16 mouse cellular contexts compared by ENCODE assay signal in genomic region chr2:90838621-90839020, GRCm38 (mm10).
"Had no signal": no experiment of that assay in that cellular context is flagged by ENCODE, and none has a peak within 500 bp of the region (broad histone marks: within the 10 kb centered on the region; RNA-seq: fewer than 3 reads in every experiment).

No protein-coding gene starts in this region.

- H3K4me3 ChIP-seq: layer of hippocampus, adult 2 months; limb, embryonic 10.5 days; limb, embryonic 13.5 days had no signal

- H3K36me3 ChIP-seq: limb, embryonic 10.5 days; limb, embryonic 13.5 days had no signal

- H3K9me3 ChIP-seq: limb, embryonic 10.5 days; limb, embryonic 13.5 days had no signal

- H3K4me1 ChIP-seq: limb, embryonic 10.5 days; limb, embryonic 13.5 days had no signal

- H3K9ac ChIP-seq: limb, embryonic 13.5 days; liver, embryonic 14.5 days; lung, embryonic 14.5 days had no signal

- H3K4me2 ChIP-seq: limb, embryonic 13.5 days; lung, embryonic 14.5 days; midbrain, embryonic 11.5 days had no signal

- H3K27me3 ChIP-seq: limb, embryonic 13.5 days had no signal

- H3K27ac ChIP-seq: layer of hippocampus, adult 2 months; limb, embryonic 10.5 days; limb, embryonic 13.5 days; liver, embryonic 14.5 days had no signal

- DNase-seq: kidney, adult 18-20 months; kidney, adult 9 months; kidney, postnatal 14 days; layer of hippocampus, adult 9-11 months; liver; lung, embryonic 14.5 days; lung, postnatal 4 days; midbrain, embryonic 14.5 days; thymus, adult 18-20 months; thymus, postnatal 36 days had no signal

- ATAC-seq: intestine, embryonic 16.5 days had no signal
